Mouse (Mus musculus) heart, embryonic 11.5 days (tissue): ENCODE results near the gene Epb41l4b. TPM values are rescaled to one million over a fixed set of nuclear protein-coding genes. Genes with fewer than 3 reads are reported as not detected.
A peak's percentile ranks its signal among the peaks of the same experiment; 100 is the strongest.

Source experiments
- ATAC-seq: fragments of 200-750 bp; cut with Nextera tagmentation; replicated peaks from 2 replicates; pipeline ENCODE4 v1.8.0; 2017; ENCODE audit warnings: moderate library complexity; ENCODE audit not compliant: insufficient number of reproducible peaks, low FRiP score, low TSS enrichment
- H3K27ac ChIP-seq: fragments of 300-500 bp; sonication (generic); 2 replicates; pipeline ENCODE4 v1.5.1; 2014; ENCODE audit warnings: mild to moderate bottlenecking, low read depth, low read length
- H3K27me3 ChIP-seq: fragments of 300-500 bp; sonication (generic); 2 replicates; pipeline ENCODE4 v1.6.1; 2014; ENCODE audit warnings: mild to moderate bottlenecking, low read length, mixed read lengths; ENCODE audit not compliant: control insufficient read depth, insufficient read depth
- H3K36me3 ChIP-seq: fragments of 300-500 bp; sonication (generic); 2 replicates; pipeline ENCODE4 v1.6.1; 2014; ENCODE audit warnings: mild to moderate bottlenecking, low read length, moderate library complexity, mixed read lengths; ENCODE audit not compliant: control insufficient read depth, insufficient read depth
- H3K4me1 ChIP-seq: fragments of 300-500 bp; sonication (generic); 2 replicates; pipeline ENCODE4 v1.6.1; 2014; ENCODE audit warnings: low read length; ENCODE audit not compliant: control insufficient read depth, insufficient read depth
- H3K4me2 ChIP-seq: fragments of 300-500 bp; sonication (generic); 2 replicates; pipeline ENCODE4 v1.6.1; 2014; ENCODE audit warnings: mild to moderate bottlenecking, moderate library complexity
- H3K4me3 ChIP-seq: fragments of 300-500 bp; sonication (generic); 2 replicates; pipeline ENCODE4 v1.5.1; 2014; ENCODE audit warnings: low read depth, low read length
- H3K9ac ChIP-seq: fragments of 300-500 bp; sonication (generic); 2 replicates; pipeline ENCODE4 v1.6.1; 2014; ENCODE audit warnings: mild to moderate bottlenecking, low read depth, low read length, moderate library complexity
- H3K9me3 ChIP-seq: fragments of 300-500 bp; sonication (generic); replicated peaks from 2 replicates; pipeline ENCODE4 v1.6.1; 2016; ENCODE audit warnings: low read length; ENCODE audit not compliant: control insufficient read depth
- WGBS: fragments of 180-500 bp; shearing (Covaris S2); extraction: QIAGEN DNeasy Blood & Tissue Kit; methylation state at CpG from one replicate; pipeline ENCODE4 v1.1.7; 2014; ENCODE audit not compliant: insufficient replicate concordance; 5-methylcytosine and 5-hydroxymethylcytosine counted together
- polyA plus RNA-seq: library from polyadenylated mRNA; unstranded; fragments of >200 nt; fragmentation: Nextera tagmentation; extraction: Ambion mirVana; gene quantifications from 2 replicates; pipeline ENCODE4 v1.2.1, GENCODE M21; 2014

The Epb41l4b gene
- polyA plus RNA-seq, 1 experiment from 2014 or later = 0.67 TPM

DNA sequence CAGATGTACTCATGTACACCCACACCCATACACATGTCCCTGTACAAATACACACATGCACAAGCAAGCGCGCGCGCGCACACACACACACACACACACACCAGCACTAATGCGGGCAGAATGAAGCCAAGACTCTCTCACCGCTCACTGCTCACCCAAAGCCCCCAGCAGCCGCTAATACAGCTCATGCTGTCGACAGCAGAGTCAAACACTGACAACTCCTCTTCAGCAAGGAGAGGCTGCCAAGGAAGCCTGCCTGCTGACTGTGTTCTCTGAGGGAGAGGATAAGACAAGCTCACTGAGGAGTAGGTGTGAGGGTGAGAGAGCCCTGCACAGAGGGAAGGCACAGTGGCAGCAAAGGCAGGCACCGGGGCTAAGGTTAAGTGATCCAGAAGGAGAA, 11.4 kb downstream of the Epb41l4b start:
- 63% methylated on average over 10 of the region's 10 CpGs for WGBS
- H3K9me3 ChIP-seq = no peaks in the 10 kb centered on the region
- no peak overlapping the region for H3K9ac ChIP-seq
- H3K4me1 ChIP-seq = no peaks in the 10 kb centered on the region
- H3K4me2 ChIP-seq = no peak overlapping the region
- peaks cover 11% of the 10 kb centered on the region; the same call in 1 of the 2 replicates for H3K27me3 ChIP-seq
- no peak overlapping the region for H3K4me3 ChIP-seq
- no peak overlapping the region for H3K27ac ChIP-seq
- H3K36me3 ChIP-seq = no peaks in the 10 kb centered on the region
- no peak for ATAC-seq

DNA sequence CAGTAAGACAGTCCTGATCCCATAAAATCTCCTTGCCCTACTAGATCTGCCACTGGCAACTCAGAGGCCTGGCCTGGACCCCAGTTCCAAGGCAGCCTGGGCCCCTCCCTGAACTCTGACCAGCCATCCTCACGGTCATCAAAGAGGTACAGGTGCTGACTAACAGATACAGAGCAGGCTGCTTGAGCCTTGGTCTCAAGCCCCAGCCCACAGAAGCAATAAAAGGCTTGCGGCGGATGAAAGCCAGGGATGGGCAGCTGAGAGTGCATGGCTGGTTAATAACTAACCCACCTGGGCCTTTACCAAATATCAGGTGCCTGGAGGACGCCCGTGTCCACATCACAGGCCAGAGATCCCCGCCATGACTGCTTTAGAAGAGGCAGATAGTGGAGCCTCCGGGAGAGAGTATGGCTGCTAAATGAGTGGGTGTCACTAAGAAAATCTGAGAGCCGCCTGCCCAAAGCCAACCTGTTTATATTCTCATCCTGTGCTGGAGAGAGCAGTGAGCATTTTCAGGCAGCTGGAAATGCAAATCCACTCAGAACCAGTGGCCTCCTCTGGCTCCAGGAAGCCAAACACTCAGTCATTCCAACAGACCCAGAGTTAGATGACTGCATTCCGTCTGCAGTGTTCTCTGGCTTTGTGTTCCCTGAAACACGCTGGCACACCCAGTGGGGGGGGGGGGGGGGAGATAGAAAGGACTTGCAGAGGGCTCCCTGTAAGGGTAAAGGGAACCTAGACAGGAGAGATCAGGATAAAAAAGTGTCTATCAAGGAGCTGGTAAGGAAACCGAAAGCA, 13.3 kb downstream of the Epb41l4b start:
- no peak overlapping the region for H3K4me3 ChIP-seq

DNA sequence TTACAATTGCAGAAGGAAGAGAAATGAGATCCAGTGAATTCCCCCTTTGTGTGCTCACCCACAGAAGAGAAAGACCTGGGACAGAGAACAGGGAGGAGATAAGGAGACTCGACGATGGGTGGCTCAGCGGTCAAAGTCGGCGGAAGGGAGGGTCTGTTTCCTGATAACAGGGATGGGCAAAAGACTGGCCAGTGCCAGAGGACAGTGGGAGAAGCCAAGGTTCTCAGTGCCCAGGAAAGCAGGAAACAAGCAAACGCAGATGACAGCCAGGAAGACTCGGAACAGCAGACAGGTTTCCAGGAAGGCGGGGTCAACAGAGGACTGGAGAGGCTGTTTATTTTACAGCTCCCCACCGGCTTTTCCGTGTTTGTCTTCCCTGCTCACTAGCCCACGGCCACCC, 20.2 kb downstream of the Epb41l4b start:
- Histone ChIP-seq H3K9ac (no peak overlapping the region), H3K4me3 (no peak overlapping the region), H3K36me3 (no peaks in the 10 kb centered on the region), H3K27me3 (peaks cover 3% of the 10 kb centered on the region; the same call in 1 of the 2 replicates), H3K4me2 (peak overlapping the region; percentile 12; the same call in 1 of the 2 replicates), H3K4me1 (peaks cover 3% of the 10 kb centered on the region; the same call in 1 of the 2 replicates), H3K9me3 (no peaks in the 10 kb centered on the region), H3K27ac (no peak overlapping the region)
- ATAC-seq = no peak
- WGBS = 21% methylated on average over 11 of the region's 11 CpGs

More for the DNA sequence above, 13.3 kb downstream of the Epb41l4b start:
- Histone ChIP-seq H3K9me3 (no peaks in the 10 kb centered on the region), H3K4me1 (no peaks in the 10 kb centered on the region), H3K27me3 (peaks cover 11% of the 10 kb centered on the region; the same call in 1 of the 2 replicates), H3K27ac (no peak overlapping the region), H3K36me3 (no peaks in the 10 kb centered on the region), H3K9ac (no peak overlapping the region), H3K4me2 (no peak overlapping the region)
- WGBS = 63% methylated on average over 11 of the region's 11 CpGs
- no peak for ATAC-seq

DNA sequence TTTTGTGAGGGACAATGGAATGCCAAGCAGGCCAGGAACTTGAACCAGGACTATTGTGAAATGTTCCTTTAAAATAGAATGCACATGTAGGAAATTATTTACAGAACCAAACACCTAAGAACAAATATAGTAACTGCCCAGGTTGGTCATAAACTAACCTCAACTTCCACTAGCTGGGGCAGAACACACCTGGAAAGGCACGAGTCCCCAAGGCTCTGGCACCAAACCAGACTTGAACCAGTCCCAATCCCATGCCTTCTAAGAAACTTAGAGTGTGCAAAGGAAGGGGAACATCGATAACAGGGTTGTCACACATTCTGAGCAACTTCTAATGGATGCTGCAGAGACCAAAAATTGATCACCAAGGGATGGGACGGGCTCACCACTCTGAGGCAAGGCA, 21.1 kb downstream of the Epb41l4b start:
- Histone ChIP-seq H3K9ac (no peak overlapping the region), H3K4me2 (no peak overlapping the region), H3K36me3 (no peaks in the 10 kb centered on the region), H3K4me1 (peaks cover 3% of the 10 kb centered on the region; the same call in 1 of the 2 replicates), H3K27ac (no peak overlapping the region), H3K9me3 (no peaks in the 10 kb centered on the region), H3K4me3 (no peak overlapping the region), H3K27me3 (peaks cover 3% of the 10 kb centered on the region; the same call in 1 of the 2 replicates)
- ATAC-seq = no peak
- WGBS = 87% methylated on average over 3 of the region's 3 CpGs

DNA sequence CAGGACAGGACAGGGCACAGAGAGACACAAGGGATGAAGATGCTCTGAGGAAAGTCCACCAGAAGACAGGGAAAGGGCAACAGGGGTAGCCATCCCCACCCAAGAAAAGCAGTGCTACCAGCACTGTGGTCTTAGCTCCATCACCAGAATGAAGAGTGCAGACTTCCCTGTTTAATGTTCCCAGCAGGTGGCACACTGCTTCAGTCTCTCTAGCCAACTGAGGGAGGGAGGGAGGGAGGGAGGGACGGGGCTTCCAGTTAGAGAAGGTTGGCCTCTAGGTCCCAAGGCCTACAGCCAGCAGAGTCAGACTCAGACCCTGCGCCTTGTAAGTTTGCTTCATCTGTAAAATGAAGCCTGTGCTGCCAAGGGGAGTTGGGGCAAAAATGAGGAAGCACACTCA, 22.7 kb downstream of the Epb41l4b start:
- WGBS = 29% methylated on average over 2 of the region's 2 CpGs
- Histone ChIP-seq H3K4me3 (no peak overlapping the region), H3K36me3 (no peaks in the 10 kb centered on the region), H3K4me1 (peaks cover 3% of the 10 kb centered on the region; the same call in 1 of the 2 replicates), H3K27ac (no peak overlapping the region), H3K9me3 (no peaks in the 10 kb centered on the region), H3K4me2 (no peak overlapping the region), H3K9ac (no peak overlapping the region), H3K27me3 (peaks cover 2% of the 10 kb centered on the region; the same call in 1 of the 2 replicates)
- ATAC-seq = no peak

DNA sequence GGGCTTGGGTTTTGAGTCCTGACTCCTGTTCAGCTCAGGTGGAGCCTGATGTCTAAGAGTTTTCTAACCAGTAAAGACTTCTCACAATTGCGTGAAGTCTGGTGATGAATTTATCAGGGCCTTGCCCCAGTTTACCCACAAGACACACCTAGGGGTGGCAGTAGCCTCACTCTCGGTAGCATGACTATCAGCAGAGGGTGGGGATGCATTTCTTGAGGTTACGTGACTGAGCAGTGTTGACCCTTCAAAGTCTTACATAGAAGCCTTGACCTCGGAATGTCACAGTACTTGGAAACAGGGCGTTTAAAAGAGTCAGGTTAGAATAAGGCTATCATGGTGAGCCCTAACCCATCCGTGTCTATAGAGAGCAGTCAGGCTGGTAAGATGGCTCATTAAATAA, 23.3 kb downstream of the Epb41l4b start:
- Histone ChIP-seq H3K4me3 (no peak overlapping the region), H3K36me3 (no peaks in the 10 kb centered on the region), H3K27me3 (no peaks in the 10 kb centered on the region), H3K9me3 (no peaks in the 10 kb centered on the region), H3K4me1 (peaks cover 3% of the 10 kb centered on the region; the same call in 1 of the 2 replicates), H3K27ac (no peak overlapping the region), H3K9ac (no peak overlapping the region), H3K4me2 (no peak overlapping the region)
- WGBS = 81% methylated on average over 6 of the region's 6 CpGs
- no peak for ATAC-seq

DNA sequence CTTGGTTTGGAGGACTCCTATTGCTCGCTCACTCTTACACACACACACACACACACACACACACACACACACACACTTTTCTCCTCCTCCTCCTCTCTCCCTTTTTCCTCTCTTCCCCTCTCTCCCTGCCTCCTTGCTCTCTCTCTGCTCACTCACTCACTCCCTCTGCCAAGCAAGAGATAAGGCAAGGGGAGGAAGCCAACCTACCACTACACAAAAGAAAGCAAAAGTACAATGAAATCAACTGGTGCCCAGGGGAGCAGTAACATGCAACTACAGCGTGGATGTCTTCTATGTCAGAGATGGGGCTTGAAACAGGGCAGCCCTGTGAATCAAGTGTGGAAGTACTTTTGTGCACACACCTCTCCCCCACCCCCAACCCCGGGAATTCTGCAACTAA, 24.4 kb downstream of the Epb41l4b start:
- H3K27ac ChIP-seq = no peak overlapping the region
- H3K4me3 ChIP-seq = no peak overlapping the region
- no peak overlapping the region for H3K4me2 ChIP-seq
- H3K36me3 ChIP-seq = no peaks in the 10 kb centered on the region
- no peaks in the 10 kb centered on the region for H3K27me3 ChIP-seq
- no peak for ATAC-seq
- peaks cover 3% of the 10 kb centered on the region; the same call in 1 of the 2 replicates for H3K4me1 ChIP-seq
- WGBS = 73% methylated on average over 3 of the region's 3 CpGs
- H3K9me3 ChIP-seq = no peaks in the 10 kb centered on the region
- no peak overlapping the region for H3K9ac ChIP-seq

DNA sequence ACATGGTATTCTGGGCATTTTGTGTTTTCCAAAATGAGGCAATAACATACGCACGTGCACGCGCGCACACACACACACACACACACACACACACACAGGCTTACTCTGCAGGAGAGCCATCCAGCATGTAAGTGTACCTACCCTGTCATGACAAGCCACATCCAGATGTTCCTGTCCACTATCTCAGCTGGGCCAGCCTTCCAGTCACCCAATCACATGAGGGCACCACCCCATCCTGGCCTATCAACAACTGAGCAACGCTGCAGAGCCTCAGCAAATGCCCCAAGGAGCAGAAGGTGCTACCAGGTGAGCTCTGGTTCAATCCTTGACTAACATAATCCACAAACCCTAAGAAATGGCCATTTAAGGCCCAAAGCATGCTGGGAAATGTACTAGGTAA, 27.0 kb downstream of the Epb41l4b start:
- Histone ChIP-seq H3K36me3 (no peaks in the 10 kb centered on the region), H3K4me2 (no peak overlapping the region), H3K27ac (no peak overlapping the region), H3K27me3 (no peaks in the 10 kb centered on the region), H3K4me1 (no peaks in the 10 kb centered on the region), H3K9ac (no peak overlapping the region), H3K4me3 (no peak overlapping the region), H3K9me3 (no peaks in the 10 kb centered on the region)
- WGBS = 82% methylated on average over 6 of the region's 6 CpGs
- no peak for ATAC-seq
